Mouse (Mus musculus) splenic B cell, adult 2 months (primary cell): Measurements from ENCODE around the gene Slc38a3.

Source experiments
- DNase-seq: peaks from one replicate; pipeline ENCODE4 v3.0.0-alpha.2; 2011; ENCODE audit warnings: low read depth, low spot score
- H3K27me3 ChIP-seq: 2 replicates; pipeline ENCODE4 v1.6.1; 2012; ENCODE audit warnings: mild to moderate bottlenecking, low read length, moderate library complexity, mixed read lengths; ENCODE audit not compliant: control insufficient read depth, poor library complexity, insufficient read depth, severe bottlenecking
- H3K36me3 ChIP-seq: 2 replicates; pipeline ENCODE4 v1.6.1; 2012; ENCODE audit warnings: mild to moderate bottlenecking, low read length, moderate library complexity, mixed read lengths; ENCODE audit not compliant: control insufficient read depth, poor library complexity, insufficient read depth, severe bottlenecking

Slc38a3 gene

GRCm38 (mm10) chr9:107629411-107629730 lies 40.0 kb downstream of the Slc38a3 start:
- no peak for DNase-seq
- Histone ChIP-seq H3K36me3 (peaks cover 5% of the 10 kb centered on the region), H3K27me3 (no peaks in the 10 kb centered on the region)

GRCm38 (mm10) chr9:107628721-107629410 lies 40.5 kb downstream of the Slc38a3 start:
- peak; percentile 89 for DNase-seq
- Histone ChIP-seq H3K36me3 (peaks cover 5% of the 10 kb centered on the region), H3K27me3 (no peaks in the 10 kb centered on the region)

GRCm38 (mm10) chr9:107627387-107628255 lies 41.7 kb downstream of the Slc38a3 start:
- Histone ChIP-seq H3K27me3 (no peaks in the 10 kb centered on the region), H3K36me3 (peaks cover 3% of the 10 kb centered on the region)
- DNase-seq = no peak

GRCm38 (mm10) chr9:107626844-107627277 lies 42.5 kb downstream of the Slc38a3 start:
- Histone ChIP-seq H3K27me3 (no peaks in the 10 kb centered on the region), H3K36me3 (peaks cover 3% of the 10 kb centered on the region; the same call in 1 of the 2 replicates)
- DNase-seq = peak; percentile 87

- Histone ChIP-seq H3K27me3 (no peaks in the 10 kb centered on the region), H3K36me3 (peaks cover 3% of the 10 kb centered on the region; the same call in 1 of the 2 replicates)
- no peak for DNase-seq
Measured at GRCm38 (mm10) chr9:107626158-107626843, 43.0 kb downstream of the Slc38a3 start.

GRCm38 (mm10) chr9:107625351-107626128 lies 43.8 kb downstream of the Slc38a3 start:
- H3K36me3 ChIP-seq = peaks cover 3% of the 10 kb centered on the region; the same call in 1 of the 2 replicates

GRCm38 (mm10) chr9:107624951-107625350 lies 44.4 kb downstream of the Slc38a3 start:
- H3K27me3 ChIP-seq = no peaks in the 10 kb centered on the region
- no peak for DNase-seq
- H3K36me3 ChIP-seq = peaks cover 3% of the 10 kb centered on the region; the same call in 1 of the 2 replicates

More at GRCm38 (mm10) chr9:107625351-107626128, 43.8 kb downstream of the Slc38a3 start:
- H3K27me3 ChIP-seq = no peaks in the 10 kb centered on the region
- DNase-seq = no peak

GRCm38 (mm10) chr9:107624539-107624938 lies 44.8 kb downstream of the Slc38a3 start:
- DNase-seq = peak; percentile 56
- Histone ChIP-seq H3K36me3 (peaks cover 4% of the 10 kb centered on the region; the same call in 1 of the 2 replicates), H3K27me3 (no peaks in the 10 kb centered on the region)

GRCm38 (mm10) chr9:107620954-107621353 lies 48.4 kb downstream of the Slc38a3 start:
- no peak for DNase-seq
- H3K27me3 ChIP-seq = no peaks in the 10 kb centered on the region
- H3K36me3 ChIP-seq = peaks cover 13% of the 10 kb centered on the region

- no peak for DNase-seq
- no peaks in the 10 kb centered on the region for H3K27me3 ChIP-seq
- H3K36me3 ChIP-seq = peaks cover 20% of the 10 kb centered on the region
Measured at GRCm38 (mm10) chr9:107619546-107619879, 49.8 kb downstream of the Slc38a3 start.

GRCm38 (mm10) chr9:107618778-107619545 lies 50.4 kb downstream of the Slc38a3 start:
- Histone ChIP-seq H3K27me3 (no peaks in the 10 kb centered on the region), H3K36me3 (peaks cover 24% of the 10 kb centered on the region)
- no peak for DNase-seq

GRCm38 (mm10) chr9:107618098-107618497 lies 51.2 kb downstream of the Slc38a3 start:
- Histone ChIP-seq H3K27me3 (no peaks in the 10 kb centered on the region), H3K36me3 (peaks cover 24% of the 10 kb centered on the region)

GRCm38 (mm10) chr9:107617461-107617860 lies 51.9 kb downstream of the Slc38a3 start:
- Histone ChIP-seq H3K36me3 (peaks cover 24% of the 10 kb centered on the region), H3K27me3 (no peaks in the 10 kb centered on the region)
- peak; percentile 46 for DNase-seq

More at GRCm38 (mm10) chr9:107618098-107618497, 51.2 kb downstream of the Slc38a3 start:
- DNase-seq = no peak
